Mouse (Mus musculus) spleen, adult 2 months (tissue): ENCODE data around the gene Trip6. TPM values are rescaled to one million over a fixed set of nuclear protein-coding genes. Genes with fewer than 3 reads are reported as not detected.
A peak's percentile ranks its signal among the peaks of the same experiment; 100 is the strongest.

Source experiments
- DNase-seq, 2 experiments: peaks; one replicate each; pipeline versions ENCODE4 v3.0.0 to v3.0.0-alpha.2; 2012 to 2021; ENCODE audit warnings: low spot score in 2 of 2, low read depth in 1 of 2
- H3K27ac ChIP-seq: fragments of 200-500 bp; 2 replicates; pipeline ENCODE4 v1.5.1; 2012; ENCODE audit warnings: low read length, inconsistent platforms; ENCODE audit not compliant: insufficient read depth
- H3K27me3 ChIP-seq: fragments of 200-500 bp; 2 replicates; pipeline ENCODE4 v1.6.1; 2012; ENCODE audit warnings: mild to moderate bottlenecking, moderate library complexity, low read length, inconsistent platforms; ENCODE audit not compliant: control insufficient read depth, insufficient read depth
- H3K36me3 ChIP-seq: fragments of 200-500 bp; 2 replicates; pipeline ENCODE4 v1.6.1; 2012; ENCODE audit warnings: mild to moderate bottlenecking, low read length, inconsistent platforms; ENCODE audit not compliant: control insufficient read depth, insufficient read depth
- H3K4me1 ChIP-seq: fragments of 200-500 bp; 2 replicates; pipeline ENCODE4 v1.6.1; 2011; ENCODE audit warnings: inconsistent platforms; ENCODE audit not compliant: control insufficient read depth, insufficient read depth, insufficient read length
- H3K4me3 ChIP-seq: fragments of 200-500 bp; 2 replicates; pipeline ENCODE4 v1.5.1; 2011; ENCODE audit warnings: mild to moderate bottlenecking, inconsistent platforms; ENCODE audit not compliant: insufficient read depth, insufficient read length; ENCODE audit errors: extremely low read depth
- CTCF ChIP-seq: fragments of 200-500 bp; IDR thresholded peaks from 2 replicates; pipeline ENCODE4 v1.5.1; 2011; ENCODE audit warnings: mild to moderate bottlenecking, inconsistent platforms; ENCODE audit not compliant: insufficient read depth, insufficient read length, insufficient replicate concordance; ENCODE audit errors: extremely low read depth
- POLR2A ChIP-seq: fragments of 200-500 bp; IDR thresholded peaks from 2 replicates; pipeline ENCODE4 v1.6.1; 2011; ENCODE audit warnings: low read depth, low read length, inconsistent platforms
- WGBS: fragments of 180-500 bp; shearing (Covaris S2); methylation state at CpG from one replicate; pipeline ENCODE4 v1.1.7; 2018; 5-methylcytosine and 5-hydroxymethylcytosine counted together
- polyA plus RNA-seq: library from polyadenylated mRNA; depleted of rRNA; stranded (reverse); fragments of >200 nt; gene quantifications from 2 replicates; pipeline ENCODE4 v1.2.3, GENCODE M21; 2012

Trip6 gene
- polyA plus RNA-seq, 1 experiment, result 19.8 TPM

GRCm38 (mm10) chr5:137345821-137346220 is 31.6 kb upstream of the Trip6 start:
- Histone ChIP-seq H3K4me3 (no peak overlapping the region), H3K27ac (no peak overlapping the region), H3K36me3 (no peaks in the 10 kb centered on the region), H3K4me1 (peaks cover 2% of the 10 kb centered on the region), H3K27me3 (peaks cover 7% of the 10 kb centered on the region)
- 12% methylated on average over 9 of the region's 9 CpGs for WGBS
- TF ChIP-seq POLR2A (no peak), CTCF (no peak)
- no peak for DNase-seq

- TF ChIP-seq POLR2A (no peak), CTCF (no peak)
- no peaks in the 10 kb centered on the region for H3K36me3 ChIP-seq
- no peaks in the 10 kb centered on the region for H3K27me3 ChIP-seq
These were observed 29.7 kb upstream of the Trip6 start for GRCm38 (mm10) chr5:137343869-137344268.

GRCm38 (mm10) chr5:137343412-137343811 is 29.2 kb upstream of the Trip6 start:
- Histone ChIP-seq H3K4me3 (no peak overlapping the region), H3K27ac (no peak overlapping the region), H3K4me1 (peaks cover 13% of the 10 kb centered on the region; the same call in 1 of the 2 replicates), H3K27me3 (no peaks in the 10 kb centered on the region), H3K36me3 (no peaks in the 10 kb centered on the region)
- DNase-seq, result no peak
- TF ChIP-seq POLR2A, result no peak
- no peak for TF ChIP-seq CTCF
- 92% methylated on average over 5 of the region's 5 CpGs for WGBS

More at GRCm38 (mm10) chr5:137343869-137344268, 29.7 kb upstream of the Trip6 start:
- DNase-seq, result no peak
- no peak overlapping the region for H3K27ac ChIP-seq
- H3K4me3 ChIP-seq, result no peak overlapping the region
- peaks cover 9% of the 10 kb centered on the region; the same call in 1 of the 2 replicates for H3K4me1 ChIP-seq

GRCm38 (mm10) chr5:137342407-137343012 is 28.3 kb upstream of the Trip6 start:
- Histone ChIP-seq H3K36me3 (no peaks in the 10 kb centered on the region), H3K4me3 (no peak overlapping the region), H3K27me3 (no peaks in the 10 kb centered on the region), H3K27ac (no peak overlapping the region), H3K4me1 (peaks cover 13% of the 10 kb centered on the region; the same call in 1 of the 2 replicates)
- WGBS, result 73% methylated on average over 7 of the region's 7 CpGs
- TF ChIP-seq CTCF (no peak), POLR2A (no peak)
- no peak for DNase-seq

- no peak for DNase-seq
- WGBS, result 83% methylated on average over 6 of the region's 6 CpGs
- no peak overlapping the region for H3K4me3 ChIP-seq
These were observed 26.0 kb upstream of the Trip6 start for GRCm38 (mm10) chr5:137340222-137340621.

GRCm38 (mm10) chr5:137339290-137339979 is 25.2 kb upstream of the Trip6 start:
- no peak for DNase-seq
- H3K4me1 ChIP-seq, result peaks cover 12% of the 10 kb centered on the region; the same call in 1 of the 2 replicates
- WGBS, result 40% methylated on average over 22 of the region's 22 CpGs
- TF ChIP-seq CTCF (no peak), POLR2A (no peak)
- no peaks in the 10 kb centered on the region for H3K27me3 ChIP-seq
- H3K36me3 ChIP-seq, result no peaks in the 10 kb centered on the region
- peak overlapping the region; percentile 2; the same call in 1 of the 2 replicates for H3K4me3 ChIP-seq
- H3K27ac ChIP-seq, result peak overlapping the region; percentile 18; the same call in 1 of the 2 replicates

More at GRCm38 (mm10) chr5:137340222-137340621, 26.0 kb upstream of the Trip6 start:
- TF ChIP-seq CTCF, result no peak
- no peak for TF ChIP-seq POLR2A
- peaks cover 12% of the 10 kb centered on the region; the same call in 1 of the 2 replicates for H3K4me1 ChIP-seq
- no peak overlapping the region for H3K27ac ChIP-seq
- H3K27me3 ChIP-seq, result no peaks in the 10 kb centered on the region
- H3K36me3 ChIP-seq, result no peaks in the 10 kb centered on the region

- Histone ChIP-seq H3K27ac (peak overlapping the region; percentile 54), H3K36me3 (no peaks in the 10 kb centered on the region), H3K4me1 (peaks cover 12% of the 10 kb centered on the region; the same call in 1 of the 2 replicates), H3K4me3 (peak overlapping the region; percentile 58), H3K27me3 (no peaks in the 10 kb centered on the region)
- WGBS, result under 1% methylated on average over 11 of the region's 11 CpGs
- TF ChIP-seq CTCF, result no peak
- TF ChIP-seq POLR2A, result no peak
- DNase-seq, result no peak
These were observed 24.6 kb upstream of the Trip6 start for GRCm38 (mm10) chr5:137338663-137339289.
